30 mouse cellular contexts compared by ENCODE assay signal in genomic region chr1:194548243-194548642, GRCm38 (mm10).
"Had no signal": no experiment of that assay in that cellular context is flagged by ENCODE, and none has a peak within 500 bp of the region (broad histone marks: within the 10 kb centered on the region; RNA-seq: fewer than 3 reads in every experiment).

No protein-coding gene starts in this region.

- DNase-seq: heart, postnatal 10 days; heart, postnatal 14 days; heart, postnatal 36 days; heart, postnatal 4 days; kidney, adult 11 months; kidney, adult 18-20 months; kidney, adult 8-10 months; kidney, postnatal 10 days; kidney, postnatal 14 days; kidney, postnatal 4 days; layer of hippocampus, adult 9-11 months; layer of hippocampus, postnatal 36 days had no signal

- H3K4me1 ChIP-seq: heart, embryonic 12.5 days; heart, embryonic 13.5 days; heart, embryonic 15.5 days; hindbrain, embryonic 10.5 days; hindbrain, embryonic 12.5 days; hindbrain, embryonic 13.5 days; hindbrain, embryonic 15.5 days; intestine, embryonic 15.5 days; kidney, embryonic 15.5 days had no signal

- H3K4me3 ChIP-seq: heart, embryonic 12.5 days; heart, embryonic 13.5 days; heart, embryonic 15.5 days; hindbrain, embryonic 10.5 days; hindbrain, embryonic 12.5 days; hindbrain, embryonic 13.5 days; hindbrain, embryonic 15.5 days; intestine, embryonic 15.5 days; kidney, embryonic 15.5 days; layer of hippocampus, adult 2 months; left cerebral cortex, adult 2 months had no signal

- H3K27me3 ChIP-seq: heart, embryonic 12.5 days; heart, embryonic 13.5 days; heart, embryonic 15.5 days; hindbrain, embryonic 12.5 days; hindbrain, embryonic 13.5 days; hindbrain, embryonic 15.5 days; intestine, embryonic 15.5 days; kidney, embryonic 15.5 days had no signal

- ATAC-seq: hindbrain, embryonic 16.5 days; hindbrain, postnatal 0 days; inflammation-experienced regulatory T-cells, adult 6 months; intestine, embryonic 15.5 days; intestine, embryonic 16.5 days; intestine, postnatal 0 days had no signal

- H3K4me2 ChIP-seq: heart, embryonic 12.5 days; heart, embryonic 13.5 days; heart, embryonic 15.5 days; hindbrain, embryonic 12.5 days; hindbrain, embryonic 13.5 days; hindbrain, embryonic 14.5 days; hindbrain, embryonic 15.5 days; intestine, embryonic 15.5 days; kidney, embryonic 15.5 days had no signal

- H3K9me3 ChIP-seq: heart, embryonic 12.5 days; heart, embryonic 13.5 days; heart, embryonic 15.5 days; hindbrain, embryonic 10.5 days; hindbrain, embryonic 12.5 days; hindbrain, embryonic 13.5 days; hindbrain, embryonic 15.5 days; intestine, embryonic 15.5 days; kidney, embryonic 15.5 days had no signal

- H3K36me3 ChIP-seq: heart, embryonic 12.5 days; heart, embryonic 13.5 days; heart, embryonic 15.5 days; hindbrain, embryonic 10.5 days; hindbrain, embryonic 12.5 days; hindbrain, embryonic 13.5 days; hindbrain, embryonic 15.5 days; intestine, embryonic 15.5 days; kidney, embryonic 15.5 days had no signal

- H3K9ac ChIP-seq: heart, embryonic 12.5 days; heart, embryonic 13.5 days; heart, embryonic 15.5 days; hindbrain, embryonic 12.5 days; hindbrain, embryonic 13.5 days; hindbrain, embryonic 14.5 days; hindbrain, embryonic 15.5 days; intestine, embryonic 15.5 days; kidney, embryonic 15.5 days had no signal

- H3K27ac ChIP-seq: heart, embryonic 13.5 days; heart, embryonic 15.5 days; hindbrain, embryonic 10.5 days; hindbrain, embryonic 12.5 days; hindbrain, embryonic 13.5 days; hindbrain, embryonic 14.5 days; hindbrain, embryonic 15.5 days; hindbrain, postnatal 0 days; intestine, embryonic 15.5 days; kidney, embryonic 15.5 days; kidney, postnatal 0 days; layer of hippocampus, adult 2 months had no signal
